Mouse (Mus musculus) kidney, postnatal 0 days (tissue): ENCODE results near the gene Gm8126. TPM values are rescaled to one million over a fixed set of nuclear protein-coding genes. Genes with fewer than 3 reads are reported as not detected.
"Not testable (repeated sequence)": the region's sequence is repeated elsewhere in the genome, so short reads cannot be mapped to it uniquely, and the experiment has no call there.

Experiments used
- ATAC-seq: fragments of 200-750 bp; cut with Nextera tagmentation; replicated peaks from 2 replicates; pipeline ENCODE4 v1.8.0; 2017; ENCODE audit warnings: low read depth, moderate number of reproducible peaks, moderate TSS enrichment, moderate library complexity; ENCODE audit not compliant: low FRiP score
- DNase-seq: peaks from one replicate; pipeline ENCODE4 v3.0.0-alpha.2; 2016; ENCODE audit warnings: low spot score
- H3K27ac ChIP-seq: fragments of 300-500 bp; sonication (generic); 2 replicates; pipeline ENCODE4 v1.5.1; 2014; ENCODE audit warnings: mild to moderate bottlenecking
- H3K27me3 ChIP-seq: fragments of 300-500 bp; sonication (generic); 2 replicates; pipeline ENCODE4 v1.6.1; 2014; ENCODE audit warnings: low read length, mixed read lengths; ENCODE audit not compliant: insufficient read depth
- H3K36me3 ChIP-seq: fragments of 300-500 bp; sonication (generic); 2 replicates; pipeline ENCODE4 v1.6.1; 2014; ENCODE audit warnings: low read length, mixed read lengths; ENCODE audit not compliant: insufficient read depth
- H3K4me1 ChIP-seq: fragments of 300-500 bp; sonication (generic); replicated peaks from 2 replicates; pipeline ENCODE4 v1.6.1; 2014; ENCODE audit warnings: antibody characterized with exemption, low read length, mixed read lengths; ENCODE audit not compliant: insufficient read depth
- H3K4me2 ChIP-seq: fragments of 300-500 bp; sonication (generic); 2 replicates; pipeline ENCODE4 v1.6.1; 2014; ENCODE audit warnings: mild to moderate bottlenecking, low read length, moderate library complexity, mixed read lengths
- H3K4me3 ChIP-seq: fragments of 300-500 bp; sonication (generic); replicated peaks from 2 replicates; pipeline ENCODE4 v1.5.1; 2014; ENCODE audit warnings: low read depth, low read length
- H3K9ac ChIP-seq: fragments of 300-500 bp; sonication (generic); 2 replicates; pipeline ENCODE4 v1.6.1; 2014; ENCODE audit warnings: low read depth, low read length
- H3K9me3 ChIP-seq: fragments of 300-500 bp; sonication (generic); replicated peaks from 2 replicates; pipeline ENCODE4 v1.6.1; 2016; ENCODE audit warnings: low read length, inconsistent platforms, mixed read lengths
- WGBS: fragments of 180-500 bp; shearing (Covaris S2); extraction: QIAGEN DNeasy Blood & Tissue Kit; methylation state at CpG from one replicate; pipeline ENCODE4 v1.1.7; 2014; 5-methylcytosine and 5-hydroxymethylcytosine counted together
- polyA plus RNA-seq: library from polyadenylated mRNA; unstranded; fragments of >200 nt; fragmentation: Nextera tagmentation; extraction: Ambion mirVana; gene quantifications from 2 replicates; pipeline ENCODE4 v1.2.1, GENCODE M21; 2015

The Gm8126 gene
- polyA plus RNA-seq, 1 experiment from 2014 or later = not detected

DNA sequence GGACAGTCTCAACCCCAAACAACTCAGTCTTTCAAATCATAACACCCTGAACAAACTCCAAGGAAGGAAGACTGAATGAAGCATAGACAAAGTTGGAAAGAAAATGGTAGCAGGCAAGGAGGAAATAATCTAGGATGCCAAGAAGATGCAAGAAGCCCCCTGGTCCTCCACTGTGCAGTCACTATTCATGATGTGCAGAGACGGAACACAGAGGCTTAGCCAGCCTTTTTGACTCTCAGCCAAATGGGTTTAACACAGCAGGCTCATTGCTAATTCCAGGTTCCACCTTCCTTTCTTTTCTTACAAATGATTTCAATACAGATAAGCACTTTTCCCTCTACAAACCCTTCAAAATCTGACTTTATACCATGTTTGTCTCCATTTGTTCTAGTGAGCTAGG, 14.7 kb downstream of the Gm8126 start:
- DNase-seq, H3K27me3 ChIP-seq, H3K4me1 ChIP-seq, H3K9me3 ChIP-seq, H3K27ac ChIP-seq, H3K4me2 ChIP-seq, ATAC-seq, H3K4me3 ChIP-seq, H3K36me3 ChIP-seq, H3K9ac ChIP-seq: not testable (repeated sequence)
- WGBS = 47% methylated on average over 1 of the region's 1 CpGs

DNA sequence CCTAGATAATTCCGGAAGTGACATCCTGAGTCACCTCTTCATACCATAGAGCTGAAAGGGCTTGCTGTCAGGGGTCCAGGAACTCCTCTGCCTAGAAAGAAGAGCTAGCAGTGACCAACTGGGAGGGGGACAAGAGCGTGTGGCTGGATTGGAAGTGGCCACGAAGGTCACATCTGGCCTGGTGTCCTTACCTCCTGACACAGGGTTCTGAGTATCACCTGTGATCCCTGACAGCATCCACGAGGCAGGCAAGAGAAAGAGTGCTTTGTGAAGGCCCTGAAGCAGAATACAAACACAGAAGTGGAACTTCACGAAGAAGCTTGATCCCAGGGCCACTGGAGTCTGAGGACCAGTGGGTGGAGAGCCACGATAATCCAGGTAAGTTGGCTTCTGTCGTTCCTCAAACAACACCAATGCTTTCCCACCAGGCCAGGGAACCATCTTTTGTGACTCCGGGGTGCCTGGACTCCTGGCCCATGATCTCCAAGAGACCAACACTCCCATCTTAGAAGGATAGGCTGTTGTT, 16.6 kb downstream of the Gm8126 start, which contains the start of gene Gm9732:
Gene Gm9732, plus strand, starts transcription at position 51 of the 526 bp plus-strand sequence.
- H3K27me3 ChIP-seq, DNase-seq, H3K27ac ChIP-seq, H3K9me3 ChIP-seq, ATAC-seq, H3K4me1 ChIP-seq, H3K4me2 ChIP-seq, H3K9ac ChIP-seq, H3K36me3 ChIP-seq, H3K4me3 ChIP-seq: not testable (repeated sequence)
- 81% methylated on average over 8 of the region's 8 CpGs for WGBS

- not testable (repeated sequence) for ATAC-seq, H3K4me1 ChIP-seq, H3K9me3 ChIP-seq, H3K27ac ChIP-seq, H3K36me3 ChIP-seq, H3K4me2 ChIP-seq, H3K27me3 ChIP-seq, H3K9ac ChIP-seq, H3K4me3 ChIP-seq, DNase-seq
- 86% methylated on average over 1 of the region's 1 CpGs for WGBS
Observed at GRCm38 (mm10) chr14:43275752-43276151, 17.3 kb downstream of the Gm8126 start.

DNA sequence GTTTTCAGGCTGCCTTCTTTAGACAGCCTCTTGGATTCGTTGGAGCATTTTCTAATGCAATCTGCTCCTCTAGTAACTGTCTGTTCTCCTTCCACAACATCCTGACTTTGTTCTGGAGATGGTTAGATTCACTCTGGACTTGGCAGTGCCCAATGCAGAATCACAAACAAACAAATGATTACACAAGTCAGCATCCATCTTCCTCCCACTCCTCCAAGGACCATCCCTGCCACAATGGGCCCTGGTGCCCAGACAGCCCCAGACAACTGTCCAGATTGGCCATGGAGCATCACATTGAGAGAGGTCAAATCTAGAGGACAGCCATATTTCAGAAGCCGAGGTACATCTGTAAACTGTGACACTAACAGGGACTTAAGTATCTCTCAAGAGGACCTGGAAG, 19.0 kb downstream of the Gm8126 start:
- 61% methylated on average over 2 of the region's 2 CpGs for WGBS
- not testable (repeated sequence) for H3K9ac ChIP-seq, H3K4me2 ChIP-seq, H3K27ac ChIP-seq, H3K4me3 ChIP-seq, ATAC-seq, H3K4me1 ChIP-seq, H3K27me3 ChIP-seq, H3K9me3 ChIP-seq, H3K36me3 ChIP-seq, DNase-seq

- not testable (repeated sequence) for H3K4me3 ChIP-seq, H3K9me3 ChIP-seq, ATAC-seq, DNase-seq, H3K4me2 ChIP-seq, H3K4me1 ChIP-seq, H3K27ac ChIP-seq, H3K36me3 ChIP-seq, H3K27me3 ChIP-seq, H3K9ac ChIP-seq
- 57% methylated on average over 4 of the region's 4 CpGs for WGBS
Observed at GRCm38 (mm10) chr14:43278146-43278545, 19.7 kb downstream of the Gm8126 start.

GRCm38 (mm10) chr14:43278681-43279080, 20.2 kb downstream of the Gm8126 start:
- 93% methylated on average over 3 of the region's 3 CpGs for WGBS
- not testable (repeated sequence) for H3K36me3 ChIP-seq, H3K27ac ChIP-seq, DNase-seq, H3K9ac ChIP-seq, ATAC-seq, H3K4me2 ChIP-seq, H3K4me3 ChIP-seq, H3K9me3 ChIP-seq, H3K4me1 ChIP-seq, H3K27me3 ChIP-seq

DNA sequence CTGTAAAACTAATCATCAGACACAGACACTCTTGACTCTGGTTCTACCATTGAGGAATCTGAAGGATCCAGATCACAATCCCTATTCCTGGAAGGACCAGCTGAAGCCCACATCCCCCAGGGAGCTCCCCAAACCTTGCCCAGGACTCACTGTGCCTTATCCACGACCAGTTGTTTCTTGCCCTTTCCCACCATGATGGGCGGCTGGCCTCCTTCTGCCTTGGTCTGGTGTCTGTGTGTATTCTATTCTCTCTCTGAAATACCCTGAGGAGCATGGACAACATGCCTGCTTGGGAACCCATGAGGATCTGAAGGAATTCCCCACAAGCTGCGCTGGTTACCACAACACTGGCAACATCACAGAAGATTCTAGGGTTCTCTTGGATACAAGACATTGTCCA, 35.1 kb downstream of the Gm8126 start, which contains the start of gene Gm8127:
Gene Gm8127, minus strand, starts transcription at position 330 of the 400 bp plus-strand sequence.
- not testable (repeated sequence) for H3K27ac ChIP-seq, H3K36me3 ChIP-seq, H3K27me3 ChIP-seq, ATAC-seq, H3K4me3 ChIP-seq, H3K4me1 ChIP-seq, H3K9ac ChIP-seq, H3K9me3 ChIP-seq, H3K4me2 ChIP-seq, DNase-seq
- 83% methylated on average over 3 of the region's 3 CpGs for WGBS

Other genes with a start within 250 kb of the Gm8126 start
- gene Gm10376, start 243.0 kb upstream of the Gm8126 start, polyA plus RNA-seq = not detected in 2 replicates
- not detected in 2 replicates for gene Gm8094, start 182.0 kb upstream of the Gm8126 start, polyA plus RNA-seq
- not detected in 2 replicates for gene Gm8104, start 158.0 kb upstream of the Gm8126 start, polyA plus RNA-seq
- gene Gm7233, start 78.8 kb upstream of the Gm8126 start, polyA plus RNA-seq = not detected in 2 replicates
- gene Gm8122, start 23.3 kb upstream of the Gm8126 start, polyA plus RNA-seq = not detected in 2 replicates
- 0.11 and 0.34 TPM in 2 replicates for gene Gm9732, start 16.4 kb downstream of the Gm8126 start, polyA plus RNA-seq
- not detected in 2 replicates for gene Gm8127, start 35.2 kb downstream of the Gm8126 start, polyA plus RNA-seq
- not detected in 2 replicates for gene 1700001F09Rik, start 89.2 kb downstream of the Gm8126 start, polyA plus RNA-seq
- gene Gm8138, start 157.7 kb downstream of the Gm8126 start, polyA plus RNA-seq = not detected in 2 replicates